Mouse (Mus musculus): ENCODE results near the gene Trex1.

Trex1 gene

DNA sequence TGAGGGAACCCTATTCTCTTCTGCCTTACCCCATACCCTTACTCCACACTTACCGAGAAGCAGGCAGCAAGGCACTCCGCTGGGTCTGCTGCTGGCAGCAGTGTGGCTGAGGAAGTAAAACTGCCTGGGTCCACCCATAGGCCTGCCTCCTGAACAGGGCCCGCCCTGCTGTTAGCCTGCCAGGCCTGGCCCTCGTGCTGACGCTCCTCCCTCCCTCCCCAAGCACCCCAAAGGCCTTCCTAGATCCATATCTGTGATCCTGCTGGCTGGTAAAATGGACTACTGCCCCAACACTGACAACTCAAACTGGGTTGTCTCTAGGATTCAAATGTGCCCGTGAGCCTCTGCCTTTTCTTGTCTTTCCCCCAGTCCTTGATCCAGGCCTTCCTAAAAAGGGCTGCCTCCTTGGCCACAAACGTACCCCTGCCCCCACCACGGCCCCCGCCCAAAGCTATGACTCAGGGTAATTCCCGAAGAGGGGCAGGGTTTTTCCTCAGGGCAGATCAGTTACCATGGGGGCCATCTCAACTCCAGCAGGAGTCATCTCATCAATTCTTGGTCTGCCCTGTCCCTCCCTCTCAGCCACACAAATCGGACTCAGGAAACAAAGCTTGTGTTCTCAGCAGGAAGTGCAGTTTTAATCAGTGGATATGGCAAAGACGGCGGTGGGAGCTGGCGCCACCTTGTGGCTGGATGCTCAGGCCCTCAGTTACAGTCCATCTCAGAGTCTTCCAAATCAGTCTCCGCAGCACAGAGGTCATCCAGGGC lies at the start of gene Trex1:
Gene Trex1, minus strand, starts transcription at position 599 of the 768 bp plus-strand sequence.
- peak; percentile 72 to 86 for DNase-seq (ENCODE audit: low spot score in 2 of 2)

DNA sequence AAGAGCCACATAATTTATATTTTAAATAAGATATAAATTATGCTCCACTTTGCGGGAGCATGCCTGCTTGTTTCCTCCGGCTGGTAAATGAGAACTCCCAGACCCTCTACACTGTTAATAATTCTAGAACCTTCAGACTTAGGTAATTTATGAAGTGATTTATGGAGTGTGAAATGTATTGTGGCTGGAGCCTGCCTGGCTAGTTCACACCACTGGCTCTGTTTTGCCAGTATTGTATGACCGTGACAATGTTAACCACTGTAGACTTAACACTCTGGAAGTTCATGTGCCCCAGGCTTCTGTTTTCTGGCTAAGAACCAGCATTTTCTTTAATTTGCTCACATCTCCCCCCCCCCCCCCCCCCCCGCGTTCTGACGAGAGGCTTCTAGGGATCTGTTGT lies 47.8 kb upstream of the Trex1 start:
- DNase-seq (ENCODE audit: low spot score in 2 of 2): no peak

DNA sequence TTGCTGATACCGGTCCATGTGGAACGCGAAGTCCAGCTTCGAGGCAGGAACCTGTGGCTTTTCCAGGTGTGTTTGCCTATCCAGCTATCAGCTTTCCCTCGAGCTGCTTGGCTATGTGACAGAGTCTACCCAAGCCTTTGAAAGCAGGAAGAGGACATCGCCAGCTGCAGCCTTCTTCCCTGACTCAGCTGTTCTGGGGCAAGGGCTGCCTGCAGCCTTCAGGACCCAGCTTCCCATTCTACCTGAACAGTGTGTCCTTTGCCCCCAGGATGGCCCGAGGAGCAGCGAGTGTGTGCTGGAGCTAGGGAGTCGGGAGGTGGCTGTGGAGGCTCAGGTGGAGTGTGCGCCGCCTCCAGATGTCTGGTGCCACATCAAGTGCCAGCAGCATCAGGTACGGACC lies 46.1 kb upstream of the Trex1 start:
- DNase-seq (ENCODE audit: low spot score in 2 of 2): no peak

- no peak for DNase-seq (ENCODE audit: low spot score in 2 of 2)
Observed at GRCm38 (mm10) chr9:109105011-109105410, 45.5 kb upstream of the Trex1 start.

DNA sequence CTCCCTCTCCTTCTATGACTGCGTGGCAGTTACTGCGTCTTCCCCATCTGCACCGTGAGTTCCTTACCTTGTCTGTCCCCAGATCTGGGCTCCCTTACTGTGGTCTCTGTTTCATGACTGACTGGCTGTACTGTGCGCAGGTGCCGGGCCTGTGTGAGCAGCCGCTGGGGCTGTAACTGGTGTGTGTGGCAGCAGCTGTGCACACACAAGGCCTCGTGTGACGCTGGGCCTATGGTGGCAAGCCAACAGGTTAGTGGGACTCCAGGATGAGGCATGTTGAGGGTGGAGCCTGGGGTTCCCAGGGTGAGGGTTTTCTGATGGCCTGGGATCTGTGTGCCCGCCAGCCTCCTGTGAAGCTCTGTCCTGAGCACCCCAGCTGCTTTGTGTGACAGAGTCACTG lies 44.5 kb upstream of the Trex1 start:
- DNase-seq (ENCODE audit: low spot score in 2 of 2): no peak

DNA sequence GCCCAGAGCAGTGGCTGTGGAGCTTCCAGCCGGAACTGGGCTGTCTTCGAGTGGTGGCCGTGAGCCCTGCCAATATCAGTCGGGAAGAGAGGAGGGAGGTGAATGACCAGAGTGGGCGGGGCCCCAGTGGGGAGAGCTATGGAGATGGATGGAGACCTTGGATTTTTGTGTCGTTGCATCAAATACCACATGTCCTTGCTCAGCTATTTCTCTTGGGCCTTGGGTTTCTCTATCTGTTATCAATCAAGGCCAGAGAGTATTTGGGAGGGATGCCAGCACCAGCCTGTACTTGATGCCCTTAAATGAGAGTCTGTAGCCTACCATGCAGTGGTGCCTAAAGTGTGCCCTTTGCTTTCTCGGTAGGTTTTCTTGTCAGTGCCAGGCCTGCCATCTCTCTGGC lies 43.7 kb upstream of the Trex1 start:
- DNase-seq (ENCODE audit: low spot score in 2 of 2): no peak

DNA sequence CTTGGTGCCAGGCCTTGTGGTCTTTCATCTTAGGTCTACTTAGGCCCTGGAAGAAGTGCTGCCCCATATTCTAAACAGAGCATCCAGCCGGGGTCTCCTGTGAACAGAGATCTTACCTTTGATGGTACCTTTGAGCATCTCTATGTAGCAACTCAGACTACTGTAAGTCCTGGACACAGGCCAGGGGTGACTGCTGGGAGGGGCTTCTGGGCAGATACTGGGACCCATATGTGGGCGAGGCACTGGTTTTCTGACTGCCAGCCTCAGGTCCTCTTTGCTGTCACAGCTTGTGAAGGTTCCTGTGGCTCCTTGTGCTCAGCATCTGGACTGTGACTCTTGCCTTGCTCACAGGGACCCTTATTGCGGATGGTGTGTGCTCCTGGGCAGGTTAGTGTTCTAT lies 43.0 kb upstream of the Trex1 start:
- no peak for DNase-seq (ENCODE audit: low spot score in 2 of 2)

GRCm38 (mm10) chr9:109101933-109102445 lies 42.5 kb upstream of the Trex1 start:
- no peak for DNase-seq (ENCODE audit: low spot score in 2 of 2)

DNA sequence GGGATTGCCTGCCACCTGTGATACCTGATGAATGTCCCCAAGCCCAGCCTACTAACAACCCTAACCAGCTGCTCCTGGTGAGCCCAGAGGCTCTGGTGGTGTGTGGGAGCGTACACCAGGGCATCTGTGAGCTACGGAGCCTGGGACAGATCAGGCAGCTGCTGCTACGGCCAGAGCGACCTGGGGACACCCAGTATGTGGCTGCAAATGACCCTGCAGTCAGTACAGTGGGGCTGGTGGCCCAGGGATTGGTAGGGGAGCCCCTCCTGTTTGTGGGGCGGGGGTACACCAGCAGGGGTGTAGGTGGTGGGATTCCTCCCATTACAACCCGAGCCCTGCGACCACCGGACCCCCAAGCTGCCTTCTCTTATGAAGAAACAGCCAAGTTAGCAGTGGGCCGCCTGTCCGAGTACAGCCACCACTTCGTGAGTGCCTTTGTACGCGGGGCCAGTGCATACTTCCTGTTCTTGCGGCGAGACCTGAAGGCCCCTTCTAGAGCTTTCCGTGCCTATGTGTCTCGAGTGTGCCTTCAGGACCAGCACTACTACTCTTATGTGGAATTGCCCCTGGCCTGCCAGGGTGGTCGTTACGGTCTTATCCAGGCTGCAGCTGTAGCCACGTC lies 40.9 kb upstream of the Trex1 start:
- DNase-seq (ENCODE audit: low spot score in 2 of 2): no peak

GRCm38 (mm10) chr9:109098969-109099368 lies 39.4 kb upstream of the Trex1 start:
- DNase-seq (ENCODE audit: low spot score in 2 of 2): no peak

DNA sequence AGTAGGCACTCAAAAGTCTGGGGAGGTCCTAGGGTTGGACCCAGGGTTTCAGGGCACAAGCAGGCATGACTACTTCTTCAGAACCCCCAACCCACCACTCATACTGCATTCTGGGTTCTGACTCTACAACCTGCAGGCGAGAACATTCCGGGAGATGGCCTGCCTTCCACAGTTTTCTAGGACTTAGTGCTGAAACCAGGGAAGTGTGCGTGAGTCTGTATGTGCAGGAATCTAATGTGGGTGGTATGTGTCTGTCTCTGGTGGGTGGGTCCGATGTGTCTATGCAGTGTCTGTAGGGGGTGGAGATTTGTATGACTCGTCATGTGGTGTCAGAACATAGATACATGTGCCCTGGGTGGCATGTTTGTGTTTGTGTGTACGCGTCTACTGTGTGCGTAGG lies 38.8 kb upstream of the Trex1 start:
- DNase-seq (ENCODE audit: low spot score in 2 of 2): no peak

GRCm38 (mm10) chr9:109097831-109098230 lies 38.3 kb upstream of the Trex1 start:
- DNase-seq (ENCODE audit: low spot score in 2 of 2): no peak

DNA sequence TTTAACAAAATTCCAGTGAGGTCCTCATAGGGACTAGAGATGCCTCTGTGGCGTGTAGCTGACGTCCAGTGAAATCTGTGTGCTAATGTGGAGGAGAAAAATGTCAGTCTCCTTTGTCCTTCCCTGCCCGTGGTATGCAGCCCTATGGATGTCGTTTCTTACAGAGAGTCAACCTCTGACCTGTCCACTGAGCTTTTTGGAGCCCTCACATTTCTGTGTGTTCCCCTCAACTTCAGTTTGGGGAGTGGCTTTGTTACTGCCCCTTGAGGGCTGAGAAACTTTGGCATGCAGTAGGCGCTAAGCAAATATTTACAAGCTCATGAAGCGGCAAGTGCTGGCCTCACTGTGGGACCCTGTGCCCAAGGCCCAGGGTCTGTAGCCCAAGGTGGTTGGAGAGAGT lies 37.8 kb upstream of the Trex1 start:
- no peak for DNase-seq (ENCODE audit: low spot score in 2 of 2)

- no peak for DNase-seq (ENCODE audit: low spot score in 2 of 2)
Observed at GRCm38 (mm10) chr9:109096856-109097255, 37.3 kb upstream of the Trex1 start.

- DNase-seq (ENCODE audit: low spot score in 2 of 2): no peak
Observed at GRCm38 (mm10) chr9:109096251-109096661, 36.7 kb upstream of the Trex1 start.

- peak; percentile 64 to 70 for DNase-seq (ENCODE audit: low spot score in 2 of 2)
Observed at GRCm38 (mm10) chr9:109095137-109095982, 35.8 kb upstream of the Trex1 start, which contains the start of gene Plxnb1. TSS of gene Plxnb1 (plus strand) at chr9:109095389.

DNA sequence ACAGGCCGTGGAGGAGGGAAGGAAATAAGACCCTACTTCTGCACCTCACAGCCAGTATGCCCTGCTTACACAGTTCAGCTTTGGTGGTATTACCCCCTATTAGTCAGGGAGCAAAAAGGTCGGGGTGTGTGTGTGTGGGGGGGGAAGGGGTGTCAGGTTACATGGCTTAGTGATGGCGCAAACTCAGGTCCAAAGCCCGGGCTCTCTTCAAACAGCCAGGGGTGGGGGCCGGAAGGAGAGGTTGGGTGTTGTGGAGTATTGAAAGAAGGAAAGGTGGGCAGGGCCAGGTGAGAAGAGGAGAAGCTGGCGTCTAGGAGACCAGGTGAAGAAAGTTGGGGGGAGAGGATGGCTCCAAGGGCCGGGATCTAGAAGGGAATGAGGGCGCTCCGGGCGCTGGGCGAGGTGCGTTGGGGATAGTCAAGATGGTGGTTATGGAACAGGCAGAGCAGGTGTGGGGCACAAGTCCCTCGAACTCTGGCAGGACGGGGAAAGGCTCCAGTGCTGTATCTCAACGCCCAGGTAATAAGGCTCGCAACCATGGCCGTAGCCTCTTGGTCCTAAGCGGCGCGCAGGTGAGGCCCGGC lies 35.1 kb upstream of the Trex1 start:
- no peak for DNase-seq (ENCODE audit: low spot score in 2 of 2)

GRCm38 (mm10) chr9:109093786-109094552 lies 34.4 kb upstream of the Trex1 start:
- no peak for DNase-seq (ENCODE audit: low spot score in 2 of 2)

DNA sequence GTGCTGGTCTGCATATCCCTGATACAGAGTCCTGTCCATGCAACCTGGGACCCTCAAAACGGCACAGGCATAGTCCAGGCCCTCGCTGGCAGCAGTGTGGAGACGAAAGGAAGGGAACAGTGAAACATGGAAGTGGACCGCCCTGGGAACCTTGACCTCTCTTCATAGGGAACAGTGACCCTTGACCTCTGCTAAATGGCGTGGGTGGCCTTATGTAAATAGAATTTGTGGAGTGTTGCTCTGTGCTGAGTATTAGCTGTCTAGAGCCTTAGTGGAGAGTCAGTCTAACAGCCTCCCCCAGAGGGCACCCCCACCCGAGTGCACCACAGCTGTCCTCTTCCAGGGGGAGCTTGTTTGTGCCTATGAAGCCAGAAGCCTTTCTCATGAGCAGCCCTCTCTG lies 33.3 kb upstream of the Trex1 start:
- no peak for DNase-seq (ENCODE audit: low spot score in 2 of 2)

DNA sequence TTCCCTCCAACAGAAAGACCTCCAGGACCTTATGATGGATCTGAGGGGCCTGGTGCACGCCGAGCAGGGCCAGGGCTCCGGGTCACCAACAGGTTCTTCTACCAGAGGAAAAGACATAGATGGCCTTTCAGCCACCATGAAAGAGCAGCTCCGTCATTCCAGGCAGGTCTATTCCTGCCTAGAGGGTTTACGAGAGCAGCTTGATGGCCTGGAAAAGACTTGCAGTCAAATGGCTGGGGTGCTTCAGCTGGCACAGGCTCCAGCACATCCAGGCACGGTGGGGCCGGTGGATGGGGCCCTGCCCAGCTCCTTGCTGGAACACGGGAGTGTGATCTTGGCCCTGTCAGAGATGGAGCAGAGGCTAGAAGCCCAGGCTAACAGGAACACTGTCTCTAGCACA lies 32.3 kb upstream of the Trex1 start:
- DNase-seq (ENCODE audit: low spot score in 2 of 2): no peak

DNA sequence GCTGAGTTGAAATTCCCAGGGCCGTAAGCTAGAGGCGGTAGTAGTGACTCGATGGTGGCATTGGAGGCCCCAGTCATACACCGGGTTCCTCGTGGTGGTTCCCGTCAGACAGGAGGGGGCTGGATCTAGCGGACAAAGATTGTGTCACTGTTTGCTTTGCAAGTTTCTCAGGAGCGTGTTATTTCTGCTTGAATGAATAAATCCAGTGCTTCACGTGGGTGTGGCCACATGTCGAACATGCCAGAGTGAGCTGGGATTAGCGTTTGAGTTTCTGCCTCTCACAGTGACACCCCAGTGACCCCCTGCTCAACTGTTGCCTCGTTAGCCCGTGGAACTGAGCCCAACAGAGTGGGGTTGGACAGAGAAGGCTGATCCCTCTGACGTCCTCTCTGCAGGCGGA lies 30.9 kb upstream of the Trex1 start:
- DNase-seq (ENCODE audit: low spot score in 2 of 2): no peak

Data from thymus, postnatal 10 days (tissue).